Mouse (Mus musculus) CD4-positive naive resting alpha-beta T cell, adult 76 days (primary cell): ENCODE results near the gene 3110082I17Rik. TPM values are rescaled to one million over a fixed set of nuclear protein-coding genes. Genes with fewer than 3 reads are reported as not detected.

ENCODE experiments used
- total RNA-seq: library from RNA; stranded (reverse); gene quantifications from one replicate; pipeline ENCODE4 v1.2.4, GENCODE M21; 2023

3110082I17Rik gene
- total RNA-seq: 2.2 TPM

DNA sequence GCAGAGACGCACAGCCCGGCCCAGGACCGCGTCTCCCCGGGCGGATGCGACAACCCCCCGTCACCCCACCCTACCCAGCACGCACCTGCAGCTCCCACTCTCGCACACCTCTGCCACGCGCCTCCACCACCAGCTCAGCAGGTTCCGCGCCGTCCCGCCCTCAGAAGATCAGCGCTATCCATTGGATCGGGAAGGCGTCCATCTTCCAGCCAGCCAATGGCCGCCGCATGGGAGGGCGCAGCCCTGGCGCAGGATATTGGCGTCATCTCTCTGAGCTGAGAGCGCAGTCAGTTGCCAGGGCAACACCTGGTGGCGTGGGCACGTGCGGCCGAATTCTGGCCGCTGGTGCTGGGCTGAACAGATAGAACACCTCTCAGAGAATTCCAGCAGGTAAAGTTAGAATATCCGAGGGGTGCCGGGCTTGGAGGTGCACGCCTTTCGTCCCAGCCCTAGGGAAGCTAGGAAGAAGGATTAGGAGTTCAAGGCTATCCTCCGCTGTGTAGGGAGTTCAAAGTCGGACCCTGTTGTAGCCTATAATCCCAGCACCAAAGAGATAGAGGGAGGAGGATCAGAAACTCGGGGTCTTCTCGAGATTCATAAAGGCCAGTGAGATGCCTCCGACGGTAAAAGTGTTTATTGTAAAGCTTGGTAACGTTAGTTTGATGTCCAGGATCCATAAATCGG lies at the start of gene 3110082I17Rik:
3110082I17Rik (minus strand) TSS at position 144 of the 684 bp plus-strand sequence.

DNA sequence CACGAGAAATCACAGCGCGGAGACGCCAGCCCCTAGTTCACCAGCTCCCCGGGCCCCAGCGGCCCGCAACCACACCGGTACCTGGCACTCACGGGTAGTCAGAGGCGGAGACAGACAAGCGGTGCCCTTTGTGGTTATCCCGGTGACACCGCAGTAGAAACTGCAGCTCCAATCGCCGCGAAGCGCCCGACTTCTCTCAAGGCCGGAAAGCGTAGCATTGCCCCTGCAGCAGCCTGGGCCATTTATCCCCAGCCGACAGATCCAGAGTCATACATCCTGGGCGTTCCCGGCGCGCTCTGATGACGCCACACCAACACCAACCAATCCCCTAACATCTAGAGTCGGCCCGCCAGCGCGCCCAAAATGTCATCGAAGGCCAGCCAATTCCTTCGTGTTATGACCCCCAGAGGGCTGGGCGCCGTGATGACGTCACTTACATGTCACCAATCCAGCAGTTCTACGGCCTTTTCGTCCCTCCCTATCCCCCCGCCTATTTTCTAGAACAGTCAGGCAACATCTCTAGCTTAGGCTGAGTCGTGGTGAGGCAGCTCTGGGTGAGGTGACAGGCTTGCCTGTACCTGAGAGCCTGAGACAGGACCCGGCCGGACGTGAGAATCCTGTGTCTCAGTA lies 24.0 kb upstream of the 3110082I17Rik start, which contains the start of gene Zfand2a:
Zfand2a (minus strand) TSS at position 365 of the 630 bp plus-strand sequence.

DNA sequence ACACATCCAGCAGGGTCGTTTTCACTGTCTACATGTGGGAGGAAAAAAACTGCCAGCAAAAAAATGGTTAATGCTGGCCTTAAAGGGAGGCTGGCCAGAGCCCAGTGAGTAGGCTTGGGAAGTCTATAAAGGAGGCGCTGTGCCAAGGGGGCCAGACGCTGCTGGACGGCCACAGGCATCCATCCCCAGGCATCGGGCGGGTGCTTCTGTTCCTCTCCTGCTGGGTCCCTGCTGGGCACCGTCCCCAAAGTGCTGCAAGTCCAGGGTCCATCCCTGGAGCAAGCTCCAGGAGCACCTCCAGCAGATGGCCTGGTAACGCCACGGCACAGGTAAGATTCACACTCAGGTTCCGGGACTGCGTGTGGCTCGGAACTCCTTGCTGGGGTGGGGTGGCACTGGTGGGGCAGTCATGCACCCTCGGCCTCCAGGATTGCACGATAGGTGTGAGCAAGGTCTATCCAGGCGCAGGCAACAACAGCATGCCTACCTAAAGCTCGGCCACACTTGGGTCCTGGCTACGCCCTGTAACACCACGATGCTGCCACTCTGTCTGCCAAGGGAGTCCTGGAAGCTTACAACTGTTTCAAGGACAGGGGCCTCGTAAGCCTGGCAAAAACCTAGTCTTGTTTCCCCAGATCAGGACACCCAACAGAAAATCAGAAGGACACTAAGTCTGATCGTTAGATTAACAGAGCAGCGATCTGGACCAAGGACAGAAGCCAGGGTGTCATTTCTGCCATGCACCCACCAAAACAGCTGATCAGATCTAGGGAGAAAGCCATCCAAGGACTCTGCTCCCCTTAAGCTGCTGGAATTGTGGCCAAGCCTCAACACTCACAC lies 37.1 kb downstream of the 3110082I17Rik start, which contains the start of gene Gper1:
Gper1 (plus strand) TSS at position 126 of the 840 bp plus-strand sequence.

DNA sequence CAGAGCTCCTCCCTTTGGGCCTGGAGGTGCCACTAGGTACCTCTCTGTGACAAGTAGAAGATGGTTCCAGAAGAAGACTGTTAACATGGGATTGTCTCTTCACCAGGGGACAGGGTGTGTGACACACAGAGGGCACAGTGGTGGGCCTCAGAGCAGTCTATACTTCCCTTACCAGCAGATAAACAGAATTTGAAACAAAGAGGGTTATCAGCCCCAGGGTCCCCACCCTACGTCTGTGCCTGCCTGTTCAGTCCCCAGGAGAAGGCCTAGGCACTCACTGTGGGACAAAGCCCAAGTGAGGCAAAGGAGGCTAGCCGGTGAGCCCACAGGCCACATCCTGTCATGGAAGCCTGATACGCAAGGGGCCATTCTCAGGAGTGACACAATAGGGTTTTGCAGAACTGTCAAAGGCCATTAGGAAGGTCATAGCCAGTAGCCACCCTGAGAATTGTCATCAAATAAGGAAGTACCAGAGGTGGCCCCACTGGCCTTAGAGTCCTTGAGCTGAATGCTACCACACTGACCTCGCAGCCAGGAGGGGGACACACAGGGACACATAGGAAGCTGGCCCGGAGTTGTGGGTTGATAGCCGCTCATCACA lies 55.4 kb downstream of the 3110082I17Rik start, which contains the start of gene C130050O18Rik:
C130050O18Rik (plus strand) TSS at position 480 of the 601 bp plus-strand sequence.

DNA sequence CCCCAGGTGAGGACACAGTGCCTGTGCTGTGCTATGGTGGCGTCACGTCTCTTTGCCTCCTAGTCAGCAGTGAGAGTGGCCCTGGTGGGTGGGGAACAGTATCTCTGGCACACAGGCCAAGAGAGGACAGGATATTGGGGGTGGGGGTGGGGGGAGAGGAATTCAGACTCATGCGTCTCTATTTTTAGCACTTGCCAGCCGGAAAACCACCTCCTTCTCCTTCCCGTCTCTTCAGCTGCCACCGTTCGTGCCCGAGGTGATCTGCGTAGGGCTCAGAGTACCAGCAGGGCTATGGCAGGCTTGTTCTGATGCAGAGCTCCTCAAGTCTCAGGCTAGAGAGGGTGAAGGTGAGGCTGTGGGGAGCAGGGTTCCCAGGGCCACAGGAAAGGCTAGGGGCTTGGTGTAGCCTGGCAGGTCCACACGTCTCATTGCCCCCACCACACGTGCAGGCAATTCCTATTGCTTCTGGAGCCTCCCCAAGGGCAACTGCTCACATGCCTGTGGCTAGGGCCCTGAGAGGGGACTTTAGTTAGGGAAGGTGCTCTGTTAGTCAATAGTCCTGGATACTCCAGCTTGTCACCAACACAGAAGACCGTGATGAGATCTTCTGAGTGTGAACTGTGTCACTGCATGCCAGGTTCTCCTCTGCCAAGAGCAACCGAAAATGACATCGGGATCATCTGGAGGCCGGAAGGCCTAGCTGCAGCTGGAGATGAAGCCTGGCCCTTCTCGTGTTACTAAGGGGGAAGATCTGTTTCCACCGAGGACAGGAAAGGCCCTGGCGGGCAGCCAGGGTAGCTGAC lies 82.7 kb downstream of the 3110082I17Rik start, which contains the start of gene Gpr146:
Gpr146 (plus strand) TSS at position 230 of the 803 bp plus-strand sequence.

DNA sequence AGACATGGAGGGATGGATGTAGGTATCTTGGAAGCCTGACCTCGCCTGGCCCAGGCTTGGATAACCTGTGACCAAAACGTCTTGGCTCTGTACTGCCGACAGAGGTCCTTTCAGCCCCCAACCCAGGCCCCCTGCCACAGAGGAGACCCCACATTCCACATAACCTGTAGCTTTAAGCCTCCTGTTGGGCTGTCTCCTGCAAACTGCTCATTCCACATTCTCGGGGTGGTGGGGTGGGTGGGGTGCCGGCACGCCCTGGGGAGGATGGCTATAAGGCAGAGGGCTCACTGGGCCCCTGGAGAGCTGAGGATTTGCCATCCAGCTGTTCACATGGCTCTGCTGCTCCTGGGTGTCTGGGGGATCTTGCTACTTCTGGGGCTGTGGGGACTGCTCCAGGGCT lies 108.0 kb downstream of the 3110082I17Rik start, which contains the start of gene Cyp2w1:
Cyp2w1 (plus strand) TSS at position 301 of the 400 bp plus-strand sequence.

DNA sequence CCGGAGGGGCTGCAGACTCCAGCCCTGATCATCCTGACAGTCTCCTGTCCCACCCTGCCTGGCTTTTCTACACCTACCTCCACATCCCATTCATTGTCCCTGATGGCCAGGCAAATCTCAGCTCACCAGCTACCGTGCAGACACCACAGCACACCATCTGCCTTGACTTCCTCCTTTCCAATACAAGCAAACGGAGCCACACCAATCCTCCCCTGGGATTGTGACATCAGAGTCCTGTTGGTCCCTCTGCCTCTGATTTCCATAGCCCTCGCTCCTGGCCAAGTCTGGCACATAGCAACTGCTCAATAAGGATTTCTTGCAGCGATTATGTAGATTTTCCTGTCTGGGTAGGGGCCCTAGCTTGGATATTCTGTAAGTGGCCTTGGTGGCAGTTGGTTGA lies 109.2 kb downstream of the 3110082I17Rik start, which contains the start of gene Cox19:
Cox19 (minus strand) TSS at position 285 of the 400 bp plus-strand sequence.

DNA sequence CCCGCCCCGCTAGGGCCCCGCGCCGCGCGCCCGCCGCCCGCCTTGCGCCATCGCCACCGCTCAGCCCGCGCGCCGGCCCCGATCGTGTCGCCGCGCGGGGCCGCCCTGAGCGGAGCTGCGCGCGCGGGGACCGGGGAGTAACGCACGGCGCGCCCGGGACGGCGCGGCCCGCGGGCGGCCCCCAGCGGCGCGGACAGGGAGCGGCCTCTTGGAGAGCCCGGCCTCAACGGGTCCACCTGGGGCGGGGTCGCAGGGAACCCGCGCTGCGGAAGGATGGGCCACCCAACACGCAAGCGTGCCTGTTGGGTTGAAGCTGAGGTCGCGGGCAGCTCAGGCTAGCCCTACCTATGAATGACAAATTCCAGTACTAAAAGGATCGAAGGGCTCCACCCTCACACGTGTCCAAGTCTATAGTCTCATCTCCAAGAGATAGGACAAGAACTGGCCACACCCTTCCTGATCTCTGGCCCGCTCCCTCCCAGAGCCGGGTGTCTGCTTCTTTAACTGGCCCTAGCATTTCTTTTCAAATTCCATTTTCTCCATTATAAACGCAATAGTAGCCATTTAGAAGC lies 134.8 kb downstream of the 3110082I17Rik start, which contains the start of gene Adap1:
Adap1 (minus strand) TSS at position 228 of the 572 bp plus-strand sequence.

Other genes starting within 250 kb of the 3110082I17Rik start
- gene Get4, start 208.2 kb downstream of the 3110082I17Rik start, total RNA-seq: 46.6 TPM
- 3.9 TPM for gene Adap1, start 134.9 kb downstream of the 3110082I17Rik start, total RNA-seq
- 21.9 TPM for gene Cox19, start 109.1 kb downstream of the 3110082I17Rik start, total RNA-seq
- not detected for gene Cyp2w1, start 107.9 kb downstream of the 3110082I17Rik start, total RNA-seq
- 20.5 TPM for gene Gpr146, start 82.8 kb downstream of the 3110082I17Rik start, total RNA-seq
- gene C130050O18Rik, start 55.2 kb downstream of the 3110082I17Rik start, total RNA-seq: 0.70 TPM
- gene Gper1, start 37.4 kb downstream of the 3110082I17Rik start, total RNA-seq: not detected
- 129 TPM for gene Zfand2a, start 24.0 kb upstream of the 3110082I17Rik start, total RNA-seq
- gene Uncx, start 83.0 kb upstream of the 3110082I17Rik start, total RNA-seq: not detected